Mouse (Mus musculus) heart, postnatal 4 days (tissue): Measurements from ENCODE around the gene Cdk5rap1. TPM values are rescaled to one million over a fixed set of nuclear protein-coding genes. Genes with fewer than 3 reads are reported as not detected.
"Not testable (repeated sequence)": the region's sequence is repeated elsewhere in the genome, so short reads cannot be mapped to it uniquely, and the experiment has no call there.

Source experiments
- DNase-seq: peaks from one replicate; pipeline ENCODE4 v3.0.0; 2021
- total RNA-seq, 2 experiments: library from RNA; stranded (reverse); gene quantifications; 2 replicates each; pipeline ENCODE4 v1.2.3; 2021

Gene Cdk5rap1
- total RNA-seq, 2 experiments from 2014 or later = 8.7 to 11.2 TPM

DNA sequence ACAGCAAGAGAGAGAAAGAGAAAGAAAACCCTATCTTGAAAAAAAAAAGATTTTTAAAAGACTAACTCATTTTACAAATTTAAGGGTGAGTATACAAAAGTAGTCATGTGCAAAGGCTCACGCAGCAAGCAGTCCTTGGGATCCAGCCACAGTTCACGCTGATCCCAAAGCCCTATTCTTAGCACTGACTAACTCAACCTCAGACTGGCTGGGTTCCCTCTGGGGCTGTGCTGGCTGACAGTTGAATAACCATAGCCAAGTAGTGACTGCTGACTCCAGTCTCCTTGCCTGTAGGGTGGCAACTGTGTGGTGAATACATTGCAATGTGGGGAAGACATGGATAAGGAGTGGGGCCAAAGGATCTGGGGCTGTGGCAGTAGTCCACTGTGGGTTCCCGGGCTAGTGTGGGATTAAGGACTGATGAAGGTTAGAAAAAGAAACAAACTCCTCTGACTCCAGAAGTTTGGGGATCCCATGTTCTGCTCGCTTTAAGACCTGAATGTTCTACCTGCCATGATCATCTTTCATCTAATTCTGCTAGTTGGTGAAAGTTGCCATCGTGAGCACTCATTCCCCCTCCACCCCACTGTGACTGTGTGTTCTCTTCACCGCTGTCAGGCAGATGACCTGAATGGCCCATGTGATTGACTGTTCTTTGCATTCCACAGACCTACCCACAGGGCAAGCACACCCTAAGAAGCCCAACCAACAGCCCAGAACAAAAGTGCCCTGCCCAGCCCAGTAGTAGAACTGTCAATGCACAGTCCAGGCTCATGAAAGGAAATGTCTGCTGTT is 2.2 kb upstream of the Cdk5rap1 start:
- DNase-seq = peak; percentile 80

DNA sequence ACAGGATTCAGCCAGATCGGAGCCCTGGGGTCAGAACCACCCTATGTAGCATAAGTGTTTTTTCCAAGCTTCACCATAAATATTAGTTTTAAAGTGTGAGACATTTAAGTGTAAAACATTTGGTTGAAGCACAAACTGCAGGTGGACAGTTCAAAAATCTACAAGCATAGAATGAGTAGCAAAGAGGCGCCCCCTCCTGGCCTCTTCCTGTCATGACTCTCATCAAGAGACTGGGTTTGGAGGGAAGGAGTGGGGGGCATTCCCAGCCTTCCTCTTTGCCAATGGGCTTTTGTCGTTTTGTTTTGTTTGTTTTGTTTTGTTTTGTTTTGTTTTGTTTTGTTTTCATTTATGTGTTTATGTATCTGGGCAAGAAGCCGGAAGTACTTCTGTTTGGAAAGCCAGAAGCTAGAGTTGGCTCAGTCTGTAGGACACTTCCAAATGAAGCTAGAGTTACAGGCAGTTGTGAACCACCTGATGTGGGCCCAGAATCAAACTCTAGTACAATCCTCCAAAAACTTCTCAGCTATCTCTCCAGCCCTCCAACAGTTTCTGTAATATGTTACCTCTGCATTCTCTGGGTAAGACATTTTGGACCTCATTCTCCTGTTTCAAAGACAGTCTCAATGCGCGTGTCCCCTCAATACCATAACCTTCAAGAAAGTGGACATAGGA is 1.3 kb upstream of the Cdk5rap1 start:
- peak; percentile 77 for DNase-seq

DNA sequence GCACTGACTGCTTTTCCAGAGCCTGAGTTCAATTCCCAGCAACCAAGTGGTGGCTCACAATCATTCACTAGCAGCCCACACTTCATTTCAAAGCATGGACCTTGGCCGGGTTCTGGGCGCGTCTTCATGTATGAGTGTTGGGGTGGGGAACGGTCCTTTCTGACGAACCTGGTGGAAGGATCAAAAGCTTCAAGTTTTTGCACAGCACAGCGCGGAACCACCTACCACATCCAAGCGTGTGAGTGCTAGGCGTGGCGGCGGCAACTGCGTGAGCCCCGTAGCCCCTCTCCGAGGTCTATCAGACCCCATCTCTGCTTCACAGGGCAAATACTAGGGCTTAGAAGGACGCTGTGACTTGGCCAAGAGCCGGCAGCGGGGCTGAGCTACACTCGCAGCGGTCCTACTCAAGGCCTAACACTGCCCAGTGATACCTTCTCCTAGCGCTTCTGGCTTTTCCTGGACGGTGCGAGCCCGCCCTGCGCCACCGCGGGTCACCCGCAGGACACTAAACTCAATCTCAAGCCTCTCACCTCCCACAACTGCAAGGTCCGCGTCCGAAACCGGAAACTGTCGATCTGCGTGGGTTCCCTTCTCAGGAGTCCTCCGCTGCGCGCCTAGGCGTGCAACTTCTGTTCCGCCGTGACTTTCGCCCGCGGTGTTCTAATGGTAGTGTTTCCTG is 520 bp downstream of the Cdk5rap1 start:
- peak; percentile 94 for DNase-seq

DNA sequence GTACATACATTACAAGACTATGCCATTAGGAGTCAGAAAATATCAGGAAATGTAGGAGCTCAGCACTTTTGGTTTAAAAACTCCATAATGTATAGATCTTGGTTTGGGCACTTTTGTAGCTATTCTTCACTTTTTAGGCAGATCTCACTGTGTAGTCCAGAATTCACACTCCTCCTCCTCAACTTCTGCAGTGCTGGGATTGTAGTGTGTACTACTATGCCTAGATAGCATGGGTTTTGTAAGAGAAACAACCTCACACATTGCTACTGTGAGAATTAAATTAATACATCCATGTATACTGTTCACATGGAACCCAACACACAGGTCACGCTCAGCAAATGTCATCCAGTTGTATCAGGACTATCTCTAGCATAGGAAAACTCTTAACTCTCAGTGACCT is 5.3 kb downstream of the Cdk5rap1 start:
- no peak for DNase-seq

DNA sequence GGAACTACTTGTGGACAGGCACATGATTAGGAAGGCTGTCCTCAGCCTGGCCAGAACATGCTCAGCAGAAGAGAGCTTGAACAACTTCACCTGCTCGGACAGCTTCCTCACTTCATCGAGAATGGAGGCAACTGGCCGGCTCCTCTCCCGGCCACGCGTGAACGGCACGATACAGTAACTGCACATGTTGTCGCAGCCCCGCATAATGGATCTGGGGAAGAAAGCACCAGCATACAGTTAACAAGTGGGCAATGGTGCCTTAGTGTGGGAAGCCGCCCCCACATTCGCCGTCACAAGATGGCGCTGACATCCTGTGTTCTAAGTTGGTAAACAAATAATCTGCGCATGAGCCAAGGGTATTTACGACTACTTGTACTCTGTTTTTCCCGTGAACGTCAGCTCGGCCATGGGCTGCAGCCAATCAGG is 18.8 kb downstream of the Cdk5rap1 start:
- not testable (repeated sequence) for DNase-seq

DNA sequence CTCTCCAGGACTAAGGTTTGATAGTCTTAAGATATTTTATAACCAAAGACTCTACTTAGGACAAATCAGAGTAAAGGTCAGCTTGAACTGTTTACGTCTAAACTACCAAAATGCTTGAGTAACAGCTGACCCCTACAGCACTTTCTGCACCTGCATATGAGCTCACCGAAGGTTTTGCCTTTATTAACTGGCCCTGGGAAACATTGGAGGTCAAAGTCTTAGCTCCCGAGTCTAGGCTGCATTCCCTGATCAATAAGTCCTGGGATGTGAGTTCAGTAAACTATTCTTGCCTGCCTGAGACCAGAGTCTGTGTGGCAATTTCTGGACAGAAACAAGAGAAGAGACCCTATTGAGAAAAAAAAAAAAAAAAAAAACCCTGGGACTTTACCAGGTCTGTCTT is 24.7 kb downstream of the Cdk5rap1 start:
- DNase-seq = no peak

DNA sequence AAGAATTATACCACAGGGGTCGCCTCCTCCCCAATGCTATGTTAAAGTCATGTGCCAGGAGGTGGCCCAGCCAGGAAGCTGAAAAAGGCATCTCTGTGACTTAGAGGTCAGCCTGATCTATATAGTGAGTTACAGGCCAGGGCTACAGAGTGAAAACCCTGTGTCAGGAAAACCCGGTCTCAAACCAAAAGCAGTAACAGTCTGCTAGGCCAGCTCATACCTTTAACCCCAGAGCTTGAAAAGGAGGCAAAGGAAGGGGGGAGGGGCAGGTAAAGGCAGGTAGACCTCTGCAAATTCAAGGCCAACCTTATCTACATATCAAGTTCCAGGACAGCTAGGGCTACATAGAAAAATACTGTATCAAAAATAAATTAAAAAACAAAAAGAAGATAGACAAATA is 33.5 kb downstream of the Cdk5rap1 start:
- DNase-seq = no peak

DNA sequence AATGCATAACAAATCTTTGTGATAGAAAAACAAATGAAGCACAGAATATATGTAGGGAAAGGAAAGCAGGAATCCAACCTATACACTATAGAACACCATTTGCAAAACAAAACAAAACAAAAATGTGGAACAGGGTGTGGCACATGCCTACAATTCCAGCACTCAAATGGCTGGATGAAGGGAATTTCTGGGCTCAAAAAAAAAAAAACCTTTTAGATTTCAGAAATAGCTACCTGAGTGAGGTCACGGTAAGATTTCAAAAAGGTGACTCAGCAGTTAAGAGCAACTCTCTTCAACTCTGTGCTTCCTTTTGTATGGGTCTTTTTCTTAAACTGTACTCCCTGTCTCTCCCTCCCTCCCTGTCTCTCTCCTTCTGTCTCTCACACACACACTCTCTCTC is 34.6 kb downstream of the Cdk5rap1 start:
- no peak for DNase-seq

DNA sequence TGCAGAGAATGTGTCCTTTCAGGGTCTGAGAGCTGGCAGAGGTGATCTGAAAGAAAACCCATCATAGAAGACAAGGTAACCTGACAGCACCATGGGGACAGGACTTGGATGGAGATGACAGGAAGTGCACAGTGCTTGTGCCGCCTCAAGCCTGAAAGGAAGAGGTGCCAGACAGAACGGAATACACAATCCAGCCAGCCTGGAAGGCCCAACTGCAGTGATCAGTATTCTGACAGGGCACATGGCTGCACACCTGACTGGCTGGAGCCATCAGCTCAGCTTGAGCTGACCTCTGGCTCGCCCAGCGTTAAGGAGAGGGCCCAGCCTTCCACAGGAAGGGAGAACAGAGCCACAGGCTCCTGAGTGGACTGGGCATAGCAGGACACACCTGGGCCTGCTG is 37.2 kb downstream of the Cdk5rap1 start:
- DNase-seq = no peak

DNA sequence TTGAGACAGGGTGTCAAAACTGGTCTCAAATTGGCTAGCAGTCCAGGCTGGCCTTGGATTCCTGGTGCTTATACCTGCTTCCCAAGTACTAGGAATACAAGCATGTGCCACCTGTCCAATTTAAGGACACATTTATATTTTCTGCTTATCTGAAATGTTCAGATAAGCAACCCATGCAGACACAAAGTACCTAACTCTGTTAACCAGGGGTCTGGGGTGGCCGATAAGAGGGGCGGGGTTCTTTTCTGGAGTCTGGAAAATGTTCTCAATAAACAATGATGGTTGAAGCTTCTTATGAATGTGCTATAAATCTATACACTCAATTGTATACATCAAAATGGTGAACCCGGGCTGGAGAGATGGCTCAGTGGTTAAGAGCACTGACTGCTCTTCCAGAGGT is 46.0 kb downstream of the Cdk5rap1 start:
- DNase-seq = no peak

DNA sequence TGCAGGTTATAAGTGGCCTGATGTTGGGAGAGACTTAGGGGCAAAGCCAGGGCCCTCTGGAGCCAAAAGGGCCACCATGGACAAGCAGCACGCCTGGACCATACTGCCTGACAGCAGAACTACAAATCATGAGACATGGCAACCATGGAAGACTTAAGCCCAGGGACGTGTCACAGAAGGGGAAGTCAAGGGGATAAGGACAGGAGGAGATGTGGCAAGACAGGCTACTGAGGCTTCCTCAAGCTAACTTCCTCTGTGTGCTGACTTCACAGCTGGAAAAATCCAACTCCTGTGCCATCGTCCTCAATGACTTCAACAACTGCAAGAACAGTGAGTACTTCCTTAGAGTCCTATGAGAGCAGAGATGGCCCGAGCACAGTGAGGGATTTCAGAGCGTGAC is 59.0 kb downstream of the Cdk5rap1 start:
- not testable (repeated sequence) for DNase-seq

DNA sequence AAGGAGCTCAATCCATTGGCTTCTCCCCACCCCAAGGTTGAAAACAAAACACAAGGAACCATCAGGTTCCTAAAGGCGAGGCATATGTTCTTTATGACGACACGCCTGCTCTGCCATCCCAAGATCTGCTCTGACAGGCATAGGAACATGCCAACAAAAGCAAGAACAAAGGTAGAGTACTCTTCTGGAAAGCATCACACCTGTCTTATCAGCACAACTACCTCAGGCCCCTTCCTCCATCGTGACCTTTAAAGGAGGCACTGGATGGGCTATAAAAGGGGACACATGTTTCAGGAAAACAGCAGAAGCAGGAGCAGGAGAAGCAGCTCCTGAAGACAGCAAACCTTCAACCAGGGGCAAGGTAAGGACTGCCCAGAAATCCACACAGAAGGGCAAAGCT is 65.9 kb downstream of the Cdk5rap1 start, which contains the start of gene Bpifb9b:
Gene Bpifb9b, plus strand, starts transcription at position 301 of the 400 bp plus-strand sequence.
- not testable (repeated sequence) for DNase-seq

DNA sequence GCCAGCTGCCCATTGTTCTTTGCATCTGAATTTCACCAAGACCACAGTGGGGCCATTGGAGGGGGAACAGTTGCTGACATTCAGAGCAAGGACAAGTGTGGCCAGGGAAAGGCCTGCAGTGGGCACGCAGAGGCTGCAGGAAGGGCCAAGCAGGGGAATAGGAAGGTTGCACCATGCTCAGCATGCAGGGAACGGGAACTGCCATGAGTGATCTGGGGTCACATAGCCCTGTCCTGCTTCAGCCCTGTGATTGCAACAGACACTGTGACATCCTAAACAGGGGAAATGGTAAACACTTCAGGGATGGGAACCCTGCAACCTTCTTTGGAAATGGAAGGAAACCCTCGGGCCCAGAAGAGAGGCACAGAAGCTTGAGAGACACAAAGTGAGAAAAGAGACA is 68.2 kb downstream of the Cdk5rap1 start:
- not testable (repeated sequence) for DNase-seq

DNA sequence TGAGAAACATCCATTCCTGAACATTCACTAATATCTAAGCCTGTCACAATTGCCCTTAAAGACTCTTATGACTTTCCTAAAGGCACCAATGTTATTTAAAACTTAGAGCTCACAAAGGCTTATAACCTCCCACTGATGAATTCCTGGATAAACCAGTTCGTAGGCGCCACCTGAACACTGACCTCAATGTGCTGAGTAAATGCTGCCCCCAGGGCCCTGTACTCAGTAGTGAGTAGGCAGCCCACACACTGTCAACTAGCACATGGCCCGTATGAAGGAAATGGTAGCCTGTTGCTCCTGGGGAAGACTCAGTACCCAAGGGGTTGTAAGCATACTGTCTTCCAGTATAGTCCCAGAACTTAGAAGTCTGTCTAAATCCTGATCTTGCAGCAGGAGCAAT is 71.0 kb downstream of the Cdk5rap1 start:
- no peak for DNase-seq

DNA sequence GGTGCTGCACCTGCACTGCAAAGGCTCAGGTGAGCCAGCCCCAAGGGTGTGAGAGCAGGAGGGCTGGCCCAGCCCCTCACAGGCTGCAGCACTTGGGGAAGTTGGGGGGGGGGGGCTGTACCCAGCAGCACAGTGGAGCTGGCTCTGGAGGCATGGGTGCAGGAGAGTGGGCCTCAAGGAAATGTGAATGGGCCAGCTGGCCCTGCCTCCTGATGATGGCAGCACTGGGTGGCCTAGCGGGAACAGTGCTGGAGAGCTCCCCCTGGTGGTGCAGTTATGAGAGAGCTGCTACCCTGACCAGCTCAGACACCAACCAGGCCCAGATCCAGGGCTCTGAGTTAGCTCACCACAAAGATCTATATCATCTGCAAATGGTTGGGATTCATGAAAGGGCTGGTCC is 72.3 kb downstream of the Cdk5rap1 start:
- peak; percentile 73 for DNase-seq

DNA sequence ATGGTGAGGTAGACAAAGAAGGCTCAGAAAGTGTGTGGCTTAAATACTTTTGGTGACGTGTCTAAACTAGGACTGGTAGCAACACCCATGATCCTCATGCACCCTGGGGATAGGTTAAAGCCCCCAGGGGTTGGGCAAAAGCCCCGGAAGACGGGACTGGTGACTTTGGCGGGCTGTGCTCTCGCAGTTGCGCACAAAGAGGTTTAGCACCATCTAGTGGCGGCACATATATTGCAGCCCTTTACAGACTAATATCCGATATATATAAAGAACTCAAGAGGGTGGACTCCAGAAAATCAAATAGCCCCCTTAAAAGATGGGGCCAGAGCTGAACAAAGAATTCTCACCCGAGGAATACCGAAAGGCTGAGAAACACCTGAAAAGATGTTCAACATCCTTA is 78.1 kb downstream of the Cdk5rap1 start:
- peak; percentile 64 for DNase-seq

DNA sequence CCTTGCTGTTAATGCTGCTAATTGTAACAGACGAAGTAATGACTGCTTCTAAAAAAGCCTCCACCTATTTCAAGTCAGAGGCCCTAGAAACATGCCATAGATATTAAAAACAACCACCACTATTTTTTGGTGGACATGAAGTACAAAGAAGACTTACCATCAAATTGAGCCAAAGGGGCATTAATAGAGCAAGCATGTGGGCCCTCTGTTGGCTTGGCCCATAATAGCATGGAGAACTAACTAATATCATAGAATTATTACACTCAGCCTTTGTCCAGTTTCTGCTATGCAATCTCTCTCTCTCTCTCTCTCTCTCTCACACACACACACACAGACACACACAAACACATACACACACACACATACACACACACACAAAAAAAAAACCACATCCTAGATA is 80.0 kb downstream of the Cdk5rap1 start:
- DNase-seq = no peak

DNA sequence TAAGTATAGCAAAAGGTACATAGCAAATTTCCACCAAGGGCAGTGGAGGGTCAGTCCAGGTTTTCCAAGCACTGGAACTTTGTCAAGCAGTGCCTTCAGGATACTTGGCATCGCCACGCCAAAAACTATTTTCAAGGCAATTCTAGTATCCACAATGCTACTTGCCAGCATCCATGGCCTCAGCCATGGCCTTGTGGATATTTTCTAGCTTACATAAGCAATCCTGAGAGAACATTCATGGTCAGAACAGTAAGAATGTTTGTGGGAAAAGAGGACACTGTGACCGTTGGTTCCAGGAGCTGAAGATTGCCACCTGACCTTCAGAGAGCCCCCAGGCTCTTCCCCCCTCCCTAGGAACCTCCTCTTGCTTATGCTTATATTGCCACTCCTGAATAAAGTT is 80.9 kb downstream of the Cdk5rap1 start:
- DNase-seq = not testable (repeated sequence)

Other genes starting within 250 kb of the Cdk5rap1 start
- gene Bpifa3, start 242.7 kb downstream of the Cdk5rap1 start, total RNA-seq = not detected
- not detected for gene Bpifa1, start 230.1 kb downstream of the Cdk5rap1 start, total RNA-seq
- gene Bpifa5, start 210.4 kb downstream of the Cdk5rap1 start, total RNA-seq = not detected
- gene Bpifb1, start 182.2 kb downstream of the Cdk5rap1 start, total RNA-seq = under 1 TPM in 1 of 2 experiments, not detected in 1; 0.20 TPM
- gene Bpifb5, start 149.3 kb downstream of the Cdk5rap1 start, total RNA-seq = not detected
- gene Bpifb9a, start 115.2 kb downstream of the Cdk5rap1 start, total RNA-seq = not detected
- gene Bpifb9b, start 65.8 kb downstream of the Cdk5rap1 start, total RNA-seq = not detected
- gene Snta1, start 35.1 kb upstream of the Cdk5rap1 start, total RNA-seq = 10 to 100 TPM; 77.0 to 77.8 TPM
- 10 to 100 TPM; 33.9 to 34.2 TPM for gene Cbfa2t2, start 63.5 kb upstream of the Cdk5rap1 start, total RNA-seq
- under 1 TPM in 1 of 2 experiments, not detected in 1; 0.81 TPM for gene 1700003F12Rik, start 174.1 kb upstream of the Cdk5rap1 start, total RNA-seq
- gene Actl10, start 178.8 kb upstream of the Cdk5rap1 start, total RNA-seq = under 1 TPM in 1 of 2 experiments, not detected in 1; 0.17 TPM
- 1 to 10 TPM in 1 of 2 experiments, under 1 TPM in 1; 0.81 to 1.8 TPM for gene Necab3, start 185.9 kb upstream of the Cdk5rap1 start, total RNA-seq
- gene E2f1, start 196.9 kb upstream of the Cdk5rap1 start, total RNA-seq = 10 to 100 TPM; 32.3 to 35.6 TPM
- 10 to 100 TPM; 14.5 to 20.4 TPM for gene Pxmp4, start 230.7 kb upstream of the Cdk5rap1 start, total RNA-seq
- gene Zfp341, start 240.3 kb upstream of the Cdk5rap1 start, total RNA-seq = 1 to 10 TPM; 2.4 TPM
- not detected for gene 4930519P11Rik, start 240.4 kb upstream of the Cdk5rap1 start, total RNA-seq